Comparison of ENCODE assay signal across 27 mouse cellular contexts in the genomic region with DNA sequence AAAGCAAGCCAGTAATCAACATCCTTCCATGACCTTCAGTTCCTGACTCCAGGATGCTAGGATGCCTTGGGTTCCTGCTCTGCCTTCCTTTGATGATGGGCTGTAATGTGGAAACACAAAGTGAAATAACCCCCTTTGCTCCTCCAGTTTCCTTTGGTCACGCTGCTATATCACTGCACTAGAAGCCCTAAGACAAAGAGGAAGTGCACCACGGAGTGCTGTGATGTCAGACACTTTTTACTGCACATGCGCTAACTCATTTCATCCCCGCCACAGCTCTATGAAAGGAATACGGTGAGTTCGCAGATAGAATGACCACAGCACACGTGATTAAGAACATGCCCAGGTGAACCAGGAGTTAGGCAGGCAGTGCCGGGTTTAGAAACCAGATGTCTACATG. TPM values are rescaled to one million over a fixed set of nuclear protein-coding genes. Genes with fewer than 3 reads are reported as not detected.
DNase-seq lines count a peak whose midpoint lies in the region; ATAC-seq and TF ChIP-seq lines count a peak whose summit lies in the region.
"Had no signal": no experiment of that assay in that cellular context is flagged by ENCODE, and none has a peak within 500 bp of the region (broad histone marks: within the 10 kb centered on the region; RNA-seq: fewer than 3 reads in every experiment).

No protein-coding gene starts in this region.

- H3K9me3 ChIP-seq in E14TG2a.4 (ENCODE audit: low read length) = peaks cover 5% of the 10 kb centered on the region; the same call in 1 of the 2 replicates
- no peaks in the 10 kb centered on the region for H3K9me3 ChIP-seq in intestine, embryonic 15.5 days
- H3K9me3 ChIP-seq: G1E; heart, embryonic 13.5 days; hindbrain, embryonic 13.5 days; limb, embryonic 15.5 days; liver, embryonic 15.5 days; midbrain, embryonic 13.5 days; neural tube, embryonic 13.5 days had no signal

- 83% methylated on average over 8 of the region's 8 CpGs for WGBS in intestine, embryonic 15.5 days
- WGBS in cerebellum, adult 2 months = 82% methylated on average over 8 of the region's 8 CpGs

- no peak for TF ChIP-seq CTCF in testis, adult 2 months (IDR thresholded peaks at IDR 0.05; ENCODE audit: control insufficient read depth, insufficient read depth, insufficient replicate concordance, low read depth, low read length)
- TF ChIP-seq CTCF in E14TG2a.4 (conservative IDR thresholded peaks at IDR 0.05; ENCODE audit: low read length) = no peak
- TF ChIP-seq CTCF in cerebellum, adult 2 months (IDR thresholded peaks at IDR 0.05; ENCODE audit: borderline replicate concordance, insufficient read depth, low read depth, low read length) = no peak

- no peak for TF ChIP-seq POLR2A in testis, adult 2 months (IDR thresholded peaks at IDR 0.05; ENCODE audit: control insufficient read depth, low read depth, low read length)
- no peak for TF ChIP-seq POLR2A in cerebellum, adult 2 months (IDR thresholded peaks at IDR 0.05; ENCODE audit: borderline replicate concordance, insufficient read depth, low read length)

- no peak overlapping the region for H3K9ac ChIP-seq in intestine, embryonic 15.5 days
- H3K9ac ChIP-seq: heart, embryonic 13.5 days; hindbrain, embryonic 13.5 days; limb, embryonic 15.5 days; liver, embryonic 15.5 days; midbrain, embryonic 13.5 days; neural tube, embryonic 13.5 days had no signal

- no peak overlapping the region for H3K4me2 ChIP-seq in intestine, embryonic 15.5 days (replicated peaks)
- H3K4me2 ChIP-seq: heart, embryonic 13.5 days; hindbrain, embryonic 13.5 days; limb, embryonic 15.5 days; liver, embryonic 15.5 days; midbrain, embryonic 13.5 days; neural tube, embryonic 13.5 days had no signal

- DNase-seq in testis, postnatal 14 days (ENCODE audit: low spot score) = no peak
- no peak for DNase-seq in cerebellum, adult 2 months
- DNase-seq in frontal cortex, postnatal 36 days (ENCODE audit: low spot score in 2 of 2) = no peak
- DNase-seq: adrenal gland, postnatal 10 days; cerebellum, adult 8-10 months; cerebellum, postnatal 36 days; gastrocnemius, postnatal 14 days; heart, adult 2 months; kidney, adult 18-20 months; kidney, postnatal 4 days; left cerebral cortex, postnatal 4 days; thymus, postnatal 25 days had no signal

- no peaks in the 10 kb centered on the region for H3K27me3 ChIP-seq in testis, adult 2 months (ENCODE audit: control insufficient read depth, insufficient read depth, low read length)
- peaks cover 3% of the 10 kb centered on the region; the same call in 1 of the 2 replicates for H3K27me3 ChIP-seq in E14TG2a.4 (ENCODE audit: insufficient read depth, low read length)
- no peaks in the 10 kb centered on the region for H3K27me3 ChIP-seq in intestine, embryonic 15.5 days (replicated peaks)
- H3K27me3 ChIP-seq in cerebellum, adult 2 months (ENCODE audit: control insufficient read depth, insufficient read depth, low read length) = no peaks in the 10 kb centered on the region
- H3K27me3 ChIP-seq: heart, embryonic 13.5 days; hindbrain, embryonic 13.5 days; limb, embryonic 15.5 days; liver, embryonic 15.5 days; midbrain, embryonic 13.5 days; neural tube, embryonic 13.5 days; Patski had no signal

- H3K4me1 ChIP-seq in testis, adult 2 months (ENCODE audit: control insufficient read depth, insufficient read depth, low read length) = peaks cover 6% of the 10 kb centered on the region
- no peaks in the 10 kb centered on the region for H3K4me1 ChIP-seq in E14TG2a.4 (replicated peaks; ENCODE audit: low read depth, low read length)
- H3K4me1 ChIP-seq in intestine, embryonic 15.5 days (replicated peaks) = no peaks in the 10 kb centered on the region
- no peaks in the 10 kb centered on the region for H3K4me1 ChIP-seq in cerebellum, adult 2 months (ENCODE audit: control insufficient read depth, insufficient read depth, low read length)
- H3K4me1 ChIP-seq: heart, embryonic 13.5 days; hindbrain, embryonic 13.5 days; limb, embryonic 15.5 days; liver, embryonic 15.5 days; midbrain, embryonic 13.5 days; neural tube, embryonic 13.5 days had no signal

- H3K27ac ChIP-seq in testis, adult 2 months (ENCODE audit: control insufficient read depth, insufficient read depth, low read depth, low read length) = no peak overlapping the region
- no peak overlapping the region for H3K27ac ChIP-seq in intestine, embryonic 15.5 days
- no peak overlapping the region for H3K27ac ChIP-seq in cerebellum, adult 2 months (ENCODE audit: insufficient read depth, low read length)
- H3K27ac ChIP-seq: heart, adult 2 months; heart, embryonic 13.5 days; hindbrain, embryonic 13.5 days; limb, embryonic 15.5 days; liver, embryonic 15.5 days; midbrain, embryonic 13.5 days; neural tube, embryonic 13.5 days; stomach, postnatal 0 days had no signal

- ATAC-seq in hematopoietic stem cell, adult 5-6 weeks (replicated peaks in 1 of 2; ENCODE audit: insufficient read depth in 1 of 2, low FRiP score in 2 of 2, low TSS enrichment in 1 of 2, low read depth in 1 of 2, poor library complexity in 2 of 2, severe bottlenecking in 2 of 2) = peak; percentile 20 to 49; a peak in 1 of 4 replicates
- ATAC-seq in intestine, embryonic 15.5 days = no peak
- ATAC-seq: activated CD4-positive, CD25-positive, alpha-beta regulatory T cell, adult 4 months; forebrain, embryonic 14.5 days; midbrain, embryonic 13.5 days; Patski had no signal

- no peaks in the 10 kb centered on the region for H3K36me3 ChIP-seq in testis, adult 2 months (ENCODE audit: control insufficient read depth, insufficient read depth, low read length)
- no peaks in the 10 kb centered on the region for H3K36me3 ChIP-seq in E14TG2a.4 (ENCODE audit: insufficient read depth, low read length)
- H3K36me3 ChIP-seq in intestine, embryonic 15.5 days = no peaks in the 10 kb centered on the region
- H3K36me3 ChIP-seq: G1E; heart, embryonic 13.5 days; hindbrain, embryonic 13.5 days; liver, embryonic 15.5 days; midbrain, embryonic 13.5 days; neural tube, embryonic 13.5 days had no signal

- H3K4me3 ChIP-seq in testis, adult 2 months (ENCODE audit: control insufficient read depth, low read depth, low read length) = 0 out of 2 replicates have a peak overlapping the region, but pooled peaks have one; percentile 18
- peak overlapping the region; percentile 48 for H3K4me3 ChIP-seq in E14TG2a.4 (replicated peaks; ENCODE audit: low read length)
- no peak overlapping the region for H3K4me3 ChIP-seq in intestine, embryonic 15.5 days (replicated peaks)
- H3K4me3 ChIP-seq in cerebellum, adult 2 months (replicated peaks; ENCODE audit: insufficient read depth, low read depth, low read length) = no peak overlapping the region
- H3K4me3 ChIP-seq: heart, adult 2 months; heart, embryonic 13.5 days; hindbrain, embryonic 13.5 days; limb, embryonic 15.5 days; liver, embryonic 15.5 days; midbrain, embryonic 13.5 days; neural tube, embryonic 13.5 days had no signal

RNA-seq across cellular contexts. Expression of gene Ddr2, which starts 36.8 kb away (rescaled TPM):
- polyA plus RNA-seq in testis, adult 2 months (2012; rRNA removed) = 1.8 TPM in 2 replicates
- total RNA-seq in hematopoietic stem cell, adult 5-6 weeks (2017) = 0.38 TPM in 1 of 2 replicates, not detected in the other
- polyA plus RNA-seq in intestine, embryonic 15.5 days (2015; fragmentation: Nextera tagmentation; extraction: Ambion mirVana) = 36.2 and 38.6 TPM in 2 replicates
- polyA plus RNA-seq in cerebellum, adult 2 months (2012; rRNA removed) = 2.1 and 2.9 TPM in 2 replicates
- polyA plus RNA-seq: G1E had no signal

Comparison
In these comparisons a context has a peak if more than half of its experiments do, and no peak if none do; other contexts are left out.
1. H3K4me3 ChIP-seq: peak in testis, adult 2 months (single experiment) and E14TG2a.4 (single experiment); none in intestine, embryonic 15.5 days (single experiment) and cerebellum, adult 2 months (single experiment).